Mouse (Mus musculus): ENCODE measurements around the gene Gm10097.

Gene Gm10097

GRCm38 (mm10) chr10:5075724-5076123 is 6.7 kb downstream of the Gm10097 start:
- in situ Hi-C loops (cut with MboI; ENCODE audit: low pct_unique_long_range_greater_than_20kb in 1 of 2, low sequenced_read_pairs in 2 of 2, unreplicated experiment in 1 of 2) = no loop called here

- in situ Hi-C loops (cut with MboI; ENCODE audit: low pct_unique_long_range_greater_than_20kb in 1 of 2, low sequenced_read_pairs in 2 of 2, unreplicated experiment in 1 of 2) = no loop called here
Observed at GRCm38 (mm10) chr10:5079945-5080468, 11.0 kb downstream of the Gm10097 start.

GRCm38 (mm10) chr10:5083716-5084115 is 14.7 kb downstream of the Gm10097 start:
- in situ Hi-C loops (cut with MboI; ENCODE audit: low pct_unique_long_range_greater_than_20kb in 1 of 2, low sequenced_read_pairs in 2 of 2, unreplicated experiment in 1 of 2) = no loop called here

- in situ Hi-C loops (cut with MboI; ENCODE audit: low pct_unique_long_range_greater_than_20kb in 1 of 2, low sequenced_read_pairs in 2 of 2, unreplicated experiment in 1 of 2) = no loop called here
Observed at GRCm38 (mm10) chr10:5085792-5086191, 16.8 kb downstream of the Gm10097 start.

- in situ Hi-C loops (cut with MboI; ENCODE audit: low pct_unique_long_range_greater_than_20kb in 1 of 2, low sequenced_read_pairs in 2 of 2, unreplicated experiment in 1 of 2) = no loop called here
Observed at GRCm38 (mm10) chr10:5086329-5086728, 17.3 kb downstream of the Gm10097 start.

- in situ Hi-C loops (cut with MboI; ENCODE audit: low pct_unique_long_range_greater_than_20kb in 1 of 2, low sequenced_read_pairs in 2 of 2, unreplicated experiment in 1 of 2) = no loop called here
Observed at GRCm38 (mm10) chr10:5087336-5087735, 18.3 kb downstream of the Gm10097 start.

- in situ Hi-C loops (cut with MboI; ENCODE audit: low pct_unique_long_range_greater_than_20kb in 1 of 2, low sequenced_read_pairs in 2 of 2, unreplicated experiment in 1 of 2) = no loop called here
Observed at GRCm38 (mm10) chr10:5089133-5089532, 20.1 kb downstream of the Gm10097 start.

- in situ Hi-C loops (cut with MboI; ENCODE audit: low pct_unique_long_range_greater_than_20kb in 1 of 2, low sequenced_read_pairs in 2 of 2, unreplicated experiment in 1 of 2) = no loop called here
Observed at GRCm38 (mm10) chr10:5096996-5097753, 28.2 kb downstream of the Gm10097 start.

- in situ Hi-C loops (cut with MboI; ENCODE audit: low pct_unique_long_range_greater_than_20kb in 1 of 2, low sequenced_read_pairs in 2 of 2, unreplicated experiment in 1 of 2) = no loop called here
Observed at GRCm38 (mm10) chr10:5097754-5098137, 28.8 kb downstream of the Gm10097 start.

- in situ Hi-C loops (cut with MboI; ENCODE audit: low pct_unique_long_range_greater_than_20kb in 1 of 2, low sequenced_read_pairs in 2 of 2, unreplicated experiment in 1 of 2) = no loop called here
Observed at GRCm38 (mm10) chr10:5110773-5111172, 41.8 kb downstream of the Gm10097 start.

- in situ Hi-C loops (cut with MboI; ENCODE audit: low pct_unique_long_range_greater_than_20kb in 1 of 2, low sequenced_read_pairs in 2 of 2, unreplicated experiment in 1 of 2) = no loop called here
Observed at GRCm38 (mm10) chr10:5116155-5116554, 47.2 kb downstream of the Gm10097 start.

GRCm38 (mm10) chr10:5116720-5117119 is 47.7 kb downstream of the Gm10097 start:
- in situ Hi-C loops (cut with MboI; ENCODE audit: low pct_unique_long_range_greater_than_20kb in 1 of 2, low sequenced_read_pairs in 2 of 2, unreplicated experiment in 1 of 2) = no loop called here
